Mouse (Mus musculus) hindbrain, embryonic 11.5 days (tissue): Measurements from ENCODE around the gene Robo1. TPM values are rescaled to one million over a fixed set of nuclear protein-coding genes. Genes with fewer than 3 reads are reported as not detected.
A peak's percentile ranks its signal among the peaks of the same experiment; 100 is the strongest.
"Not testable (repeated sequence)": the region's sequence is repeated elsewhere in the genome, so short reads cannot be mapped to it uniquely, and the experiment has no call there.

Experiments
- ATAC-seq: fragments of 200-750 bp; cut with Nextera tagmentation; 2 replicates; pipeline ENCODE4 v1.8.0; 2017; ENCODE audit warnings: mild to moderate bottlenecking, moderate TSS enrichment, moderate library complexity; ENCODE audit not compliant: low FRiP score
- DNase-seq: peaks from one replicate; pipeline ENCODE4 v3.0.0-alpha.2; 2015; ENCODE audit warnings: low spot score
- H3K27ac ChIP-seq: fragments of 300-500 bp; sonication (generic); 2 replicates; pipeline ENCODE4 v1.5.1; 2014; ENCODE audit warnings: mild to moderate bottlenecking, low read depth, low read length
- H3K27me3 ChIP-seq: fragments of 300-500 bp; sonication (generic); 2 replicates; pipeline ENCODE4 v1.6.1; 2014; ENCODE audit warnings: mild to moderate bottlenecking, low read length, moderate library complexity, mixed read lengths; ENCODE audit not compliant: control insufficient read depth, insufficient read depth
- H3K36me3 ChIP-seq: fragments of 300-500 bp; sonication (generic); 2 replicates; pipeline ENCODE4 v1.6.1; 2014; ENCODE audit warnings: mild to moderate bottlenecking, low read length, moderate library complexity, mixed read lengths; ENCODE audit not compliant: control insufficient read depth, insufficient read depth
- H3K4me1 ChIP-seq: fragments of 300-500 bp; sonication (generic); replicated peaks from 2 replicates; pipeline ENCODE4 v1.6.1; 2014; ENCODE audit warnings: low read length, mixed read lengths; ENCODE audit not compliant: control insufficient read depth, insufficient read depth
- H3K4me2 ChIP-seq: fragments of 300-500 bp; sonication (generic); replicated peaks from 2 replicates; pipeline ENCODE4 v1.6.1; 2014; ENCODE audit warnings: mild to moderate bottlenecking, low read depth, low read length
- H3K4me3 ChIP-seq: fragments of 300-500 bp; sonication (generic); 2 replicates; pipeline ENCODE4 v1.5.1; 2014; ENCODE audit warnings: low read depth, low read length
- H3K9ac ChIP-seq: fragments of 300-500 bp; sonication (generic); 2 replicates; pipeline ENCODE4 v1.6.1; 2014; ENCODE audit warnings: low read depth, low read length
- H3K9me3 ChIP-seq: fragments of 300-500 bp; sonication (generic); 2 replicates; pipeline ENCODE4 v1.6.1; 2016; ENCODE audit warnings: low read length; ENCODE audit not compliant: control insufficient read depth
- WGBS: fragments of 180-500 bp; shearing (Covaris S2); extraction: QIAGEN DNeasy Blood & Tissue Kit; methylation state at CpG from one replicate; pipeline ENCODE4 v1.1.7; 2014; 5-methylcytosine and 5-hydroxymethylcytosine counted together
- polyA plus RNA-seq: library from polyadenylated mRNA; unstranded; fragments of >200 nt; fragmentation: Nextera tagmentation; extraction: Ambion mirVana; gene quantifications from 2 replicates; pipeline ENCODE4 v1.2.1, GENCODE M21; 2014

Gene Robo1
- polyA plus RNA-seq, 1 experiment from 2014 or later, result 55.9 TPM

DNA sequence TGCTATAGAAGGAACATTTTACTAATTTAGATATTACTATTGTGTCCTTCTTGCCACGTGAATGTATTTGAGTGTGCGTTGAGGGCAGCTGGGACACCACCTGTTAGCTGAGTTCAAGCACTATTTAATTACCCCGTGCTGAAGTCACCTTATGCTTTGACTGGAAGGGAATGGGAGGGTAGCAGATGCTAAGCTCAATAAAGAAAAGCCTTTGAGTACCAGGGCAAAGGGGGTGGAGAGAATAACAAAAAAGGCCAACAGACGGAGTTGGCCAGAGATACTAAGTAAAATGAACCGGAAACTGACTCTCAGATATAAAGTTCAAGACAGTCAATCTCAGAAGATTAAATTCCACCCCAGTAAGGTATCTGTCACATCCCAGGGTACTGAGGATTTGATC lies 245.6 kb downstream of the Robo1 start:
- no peak overlapping the region for H3K4me3 ChIP-seq
- H3K4me1 ChIP-seq, result 0 out of 2 replicates have a peak, but pooled peaks cover 2% of the 10 kb centered on the region
- H3K9ac ChIP-seq, result no peak overlapping the region
- peak; percentile 15 for DNase-seq
- no peak overlapping the region for H3K4me2 ChIP-seq
- ATAC-seq, result no peak
- no peaks in the 10 kb centered on the region for H3K9me3 ChIP-seq
- WGBS, result 26% methylated on average over 5 of the region's 5 CpGs
- no peaks in the 10 kb centered on the region for H3K36me3 ChIP-seq
- H3K27ac ChIP-seq, result no peak overlapping the region
- no peaks in the 10 kb centered on the region for H3K27me3 ChIP-seq

DNA sequence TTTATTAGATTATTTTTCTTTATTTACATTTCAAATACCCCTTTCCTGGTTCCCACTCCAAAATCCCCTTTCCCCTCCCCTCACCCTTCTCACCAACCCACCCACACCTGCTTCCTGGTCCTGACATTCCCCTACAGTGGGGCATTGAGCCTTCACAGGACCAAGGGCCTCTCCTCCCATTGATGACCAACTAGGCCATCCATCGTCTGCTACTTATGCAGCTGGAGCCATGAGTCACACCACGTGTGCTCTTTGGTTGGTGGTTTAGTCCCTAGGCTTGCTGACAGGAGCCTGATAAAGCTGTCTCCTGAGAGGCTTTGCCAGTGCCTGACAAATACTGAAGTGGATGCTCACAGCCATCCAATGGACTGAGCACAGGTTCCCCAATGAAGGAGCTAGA lies 254.0 kb downstream of the Robo1 start:
- H3K9me3 ChIP-seq, H3K4me3 ChIP-seq, H3K4me1 ChIP-seq, H3K27ac ChIP-seq, H3K27me3 ChIP-seq, H3K9ac ChIP-seq, DNase-seq, H3K36me3 ChIP-seq, H3K4me2 ChIP-seq: not testable (repeated sequence)
- ATAC-seq, result peak; percentile 57; the same call in 1 of the 2 replicates
- WGBS, result 58% methylated on average over 2 of the region's 2 CpGs

DNA sequence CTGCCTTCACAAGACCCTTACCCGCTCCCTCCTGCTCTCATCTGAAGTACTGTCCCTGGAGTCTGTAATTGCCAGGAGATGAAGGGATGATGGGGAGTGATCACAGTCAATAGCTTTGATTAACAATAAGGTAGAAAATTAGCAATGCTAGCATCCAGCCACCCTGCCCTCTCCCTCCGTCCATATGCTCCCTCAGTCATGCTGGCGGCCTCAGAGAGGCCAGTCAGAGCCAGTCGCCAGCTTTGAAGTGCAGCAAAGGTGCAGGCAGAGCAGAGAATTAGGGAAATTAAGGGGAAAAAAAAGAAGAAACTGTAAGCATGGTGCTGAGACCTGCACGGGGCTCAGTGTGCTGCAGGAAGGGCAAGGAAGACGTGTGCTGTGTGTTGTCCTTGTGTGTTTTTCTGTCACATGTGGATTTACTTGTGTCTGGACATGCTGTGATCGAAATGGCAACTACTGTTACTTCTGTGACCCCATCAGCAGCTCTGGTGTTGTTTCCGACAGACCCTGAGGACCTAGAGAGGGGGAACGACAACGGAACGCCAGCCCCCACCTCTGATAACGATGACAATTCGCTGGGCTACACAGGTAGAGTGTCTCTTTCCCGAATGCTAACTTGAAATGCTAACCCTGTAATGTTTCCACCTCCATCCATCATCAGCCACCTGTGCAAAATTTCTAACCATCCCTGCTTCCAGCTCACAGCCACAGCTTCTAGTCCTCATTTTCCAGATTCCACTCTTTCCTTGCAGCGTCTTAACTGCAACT lies 255.3 kb downstream of the Robo1 start:
- no peak overlapping the region for H3K4me3 ChIP-seq
- no peak for DNase-seq
- peak overlapping the region; percentile 15; the same call in 1 of the 2 replicates for H3K9ac ChIP-seq
- WGBS, result 26% methylated on average over 15 of the region's 15 CpGs
- peak; percentile 51; the same call in 1 of the 2 replicates for ATAC-seq
- H3K4me2 ChIP-seq, result no peak overlapping the region
- no peaks in the 10 kb centered on the region for H3K9me3 ChIP-seq
- H3K36me3 ChIP-seq, result no peaks in the 10 kb centered on the region
- H3K27me3 ChIP-seq, result no peaks in the 10 kb centered on the region
- no peak overlapping the region for H3K27ac ChIP-seq
- H3K4me1 ChIP-seq, result peaks cover 3% of the 10 kb centered on the region; the same call in 1 of the 2 replicates

DNA sequence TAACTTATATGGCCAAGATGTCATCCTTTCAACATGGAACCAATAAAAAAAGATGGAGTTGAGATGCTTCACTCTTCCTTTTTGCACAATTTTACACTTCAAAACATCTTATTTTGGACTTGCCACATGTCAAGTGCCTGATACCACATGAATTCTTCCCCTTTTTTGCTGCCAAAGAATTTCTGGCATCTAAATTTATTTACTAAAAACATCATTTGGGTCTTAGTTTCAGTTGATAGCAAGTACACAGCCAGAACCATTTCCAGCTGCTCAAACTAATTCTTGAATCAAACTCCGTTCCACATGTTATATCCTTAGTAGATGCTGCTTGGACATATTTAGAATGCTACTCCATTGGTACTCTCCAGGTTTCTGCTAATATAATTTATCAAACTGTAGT lies 267.1 kb downstream of the Robo1 start:
- ATAC-seq, result no peak
- H3K27me3 ChIP-seq, result no peaks in the 10 kb centered on the region
- WGBS, result 93% methylated on average over 1 of the region's 1 CpGs
- H3K4me3 ChIP-seq, result no peak overlapping the region
- no peaks in the 10 kb centered on the region for H3K9me3 ChIP-seq
- H3K9ac ChIP-seq, result no peak overlapping the region
- H3K27ac ChIP-seq, result no peak overlapping the region
- H3K36me3 ChIP-seq, result no peaks in the 10 kb centered on the region
- H3K4me2 ChIP-seq, result no peak overlapping the region
- H3K4me1 ChIP-seq, result no peaks in the 10 kb centered on the region
- DNase-seq, result no peak

DNA sequence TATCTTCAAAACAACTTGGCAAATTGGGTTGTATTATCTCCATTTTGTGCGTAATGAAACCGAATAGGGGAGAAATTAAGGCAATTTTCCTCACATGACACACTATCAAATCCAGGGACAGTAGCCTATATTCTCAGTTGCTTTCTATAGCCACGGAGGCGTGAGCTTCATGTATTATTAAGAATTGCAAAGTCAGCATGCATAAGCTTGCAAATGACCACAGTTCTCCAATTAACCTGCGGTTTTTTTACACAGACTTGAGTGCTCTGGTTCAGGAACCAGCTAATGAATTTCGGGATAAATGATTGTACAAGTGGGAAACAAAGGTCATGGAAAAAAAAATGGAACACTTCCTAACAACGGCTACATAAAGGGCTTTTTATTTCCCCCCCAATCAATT lies 268.9 kb downstream of the Robo1 start:
- Histone ChIP-seq H3K9me3 (no peaks in the 10 kb centered on the region), H3K4me3 (no peak overlapping the region), H3K4me1 (no peaks in the 10 kb centered on the region), H3K4me2 (no peak overlapping the region), H3K36me3 (no peaks in the 10 kb centered on the region), H3K27ac (no peak overlapping the region), H3K9ac (no peak overlapping the region), H3K27me3 (no peaks in the 10 kb centered on the region)
- WGBS, result 72% methylated on average over 7 of the region's 7 CpGs
- ATAC-seq (no peak), DNase-seq (no peak)

DNA sequence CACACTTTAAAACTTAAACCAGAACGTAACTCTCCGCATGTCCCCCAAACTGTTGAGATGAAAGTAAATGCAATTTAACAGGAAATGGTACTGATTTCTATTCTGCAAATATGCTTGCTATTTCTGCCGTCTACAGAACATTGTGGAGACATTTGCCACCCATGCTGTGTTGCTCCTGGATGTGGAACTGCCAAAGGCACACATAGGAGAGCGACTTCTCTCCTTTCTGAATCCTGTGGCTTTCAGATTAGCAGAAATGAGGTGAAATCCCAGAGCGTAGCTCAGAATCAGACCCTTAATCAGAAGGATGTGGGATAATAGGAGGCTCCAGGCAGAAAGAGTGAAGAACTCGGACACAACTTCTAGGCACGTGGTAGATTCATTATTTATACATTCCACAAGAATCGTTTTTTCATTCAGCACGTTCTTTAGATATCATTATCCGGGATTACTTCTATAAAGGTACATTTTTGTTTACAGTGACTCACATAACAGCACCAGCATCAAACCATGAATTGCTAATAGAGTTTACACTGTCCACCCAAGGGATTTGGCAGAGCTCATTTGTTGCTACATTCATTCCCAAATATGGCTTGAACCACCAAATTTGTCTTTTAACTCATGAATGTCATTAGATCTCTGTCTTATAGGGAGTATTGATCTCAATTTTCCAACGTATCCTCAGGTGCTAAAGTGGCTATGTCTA lies 276.5 kb downstream of the Robo1 start:
- no peak for DNase-seq
- Histone ChIP-seq H3K4me1 (no peaks in the 10 kb centered on the region), H3K9ac (no peak overlapping the region), H3K4me2 (no peak overlapping the region), H3K4me3 (no peak overlapping the region), H3K27ac (no peak overlapping the region), H3K9me3 (no peaks in the 10 kb centered on the region), H3K27me3 (no peaks in the 10 kb centered on the region), H3K36me3 (no peaks in the 10 kb centered on the region)
- ATAC-seq, result no peak
- whole genome bisulfite sequencing, result 80% methylated on average over 11 of the region's 11 CpGs

DNA sequence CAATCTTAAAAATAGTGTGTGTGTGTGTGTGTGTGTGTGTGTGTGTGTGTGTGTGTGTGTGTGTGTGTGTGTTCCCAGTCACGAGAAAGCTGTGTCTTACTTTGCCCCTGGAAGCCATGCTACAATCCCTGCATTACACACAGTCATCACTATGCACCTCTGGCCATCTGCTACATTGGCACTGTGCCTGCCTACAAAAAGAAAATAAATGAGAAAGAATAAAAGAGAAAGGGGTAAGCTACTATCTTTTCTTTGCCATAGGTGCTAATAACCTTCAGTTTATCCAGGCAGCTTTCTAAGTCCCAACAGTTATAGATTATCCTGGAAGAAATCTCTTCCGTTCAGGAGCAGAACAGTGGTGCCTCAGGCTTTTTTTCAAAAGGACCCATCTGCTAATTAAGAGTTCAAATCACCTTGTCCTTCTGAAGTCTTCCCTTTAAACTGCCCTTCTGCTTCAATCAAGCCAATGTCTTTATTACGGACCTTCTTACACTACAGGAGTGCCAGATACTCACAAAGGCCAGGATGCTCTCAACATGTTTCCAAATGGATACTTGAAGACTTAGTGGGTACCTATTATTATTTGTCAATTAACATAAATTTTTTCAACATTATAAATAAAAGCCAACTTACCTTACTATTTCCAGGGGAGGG lies 277.2 kb downstream of the Robo1 start:
- Histone ChIP-seq H3K9me3 (no peaks in the 10 kb centered on the region), H3K27ac (no peak overlapping the region), H3K27me3 (no peaks in the 10 kb centered on the region), H3K9ac (no peak overlapping the region), H3K4me2 (no peak overlapping the region), H3K36me3 (no peaks in the 10 kb centered on the region), H3K4me3 (no peak overlapping the region), H3K4me1 (no peaks in the 10 kb centered on the region)
- ATAC-seq (peak; percentile 30; the same call in 1 of the 2 replicates), DNase-seq (no peak)
- 69% methylated on average over 3 of the region's 3 CpGs for WGBS

GRCm38 (mm10) chr16:72587376-72588072 lies 279.4 kb downstream of the Robo1 start:
- Histone ChIP-seq H3K9ac (no peak overlapping the region), H3K27ac (no peak overlapping the region), H3K9me3 (no peaks in the 10 kb centered on the region), H3K4me2 (no peak overlapping the region), H3K27me3 (no peaks in the 10 kb centered on the region), H3K36me3 (no peaks in the 10 kb centered on the region), H3K4me3 (no peak overlapping the region), H3K4me1 (no peaks in the 10 kb centered on the region)
- DNase-seq, result no peak
- 49% methylated on average over 3 of the region's 3 CpGs for WGBS
- ATAC-seq, result no peak
